Mouse (Mus musculus) intestine, embryonic 14.5 days (tissue): ENCODE measurements around the gene Gtf2h5. TPM values are rescaled to one million over a fixed set of nuclear protein-coding genes. Genes with fewer than 3 reads are reported as not detected.
A peak's percentile ranks its signal among the peaks of the same experiment; 100 is the strongest.

Experiments used
- ATAC-seq: fragments of 200-750 bp; cut with Nextera tagmentation; replicated peaks from 2 replicates; pipeline ENCODE4 v1.8.0; 2017; ENCODE audit warnings: low read depth, moderate number of reproducible peaks, moderate TSS enrichment, moderate library complexity; ENCODE audit not compliant: low FRiP score, low TSS enrichment
- DNase-seq: peaks from one replicate; pipeline ENCODE4 v3.0.0-alpha.2; 2018; ENCODE audit warnings: low spot score
- H3K27ac ChIP-seq: fragments of 300-500 bp; sonication (generic); 2 replicates; pipeline ENCODE4 v1.5.1; 2014; ENCODE audit warnings: low read depth, mild to moderate bottlenecking, control low read depth
- H3K27me3 ChIP-seq: fragments of 300-500 bp; sonication (generic); replicated peaks from 2 replicates; pipeline ENCODE4 v1.6.1; 2014; ENCODE audit warnings: low read length, control low read depth; ENCODE audit not compliant: control insufficient read depth, insufficient read depth
- H3K36me3 ChIP-seq: fragments of 300-500 bp; sonication (generic); 2 replicates; pipeline ENCODE4 v1.6.1; 2014; ENCODE audit warnings: low read length, control low read depth; ENCODE audit not compliant: control insufficient read depth, insufficient read depth
- H3K4me1 ChIP-seq: fragments of 300-500 bp; sonication (generic); replicated peaks from 2 replicates; pipeline ENCODE4 v1.6.1; 2014; ENCODE audit warnings: low read length, control low read depth, mixed read lengths; ENCODE audit not compliant: control insufficient read depth, insufficient read depth
- H3K4me2 ChIP-seq: fragments of 300-500 bp; sonication (generic); 2 replicates; pipeline ENCODE4 v1.6.1; 2014; ENCODE audit warnings: low read length
- H3K4me3 ChIP-seq: fragments of 300-500 bp; sonication (generic); 2 replicates; pipeline ENCODE4 v1.5.1; 2014; ENCODE audit warnings: low read depth, low read length, control low read depth, mixed read lengths
- H3K9ac ChIP-seq: fragments of 300-500 bp; sonication (generic); 2 replicates; pipeline ENCODE4 v1.6.1; 2014; ENCODE audit warnings: mild to moderate bottlenecking, low read length
- H3K9me3 ChIP-seq: fragments of 300-500 bp; sonication (generic); 2 replicates; pipeline ENCODE4 v1.6.1; 2016; ENCODE audit warnings: low read length, control low read depth; ENCODE audit not compliant: control insufficient read depth
- WGBS: fragments of 180-500 bp; shearing (Covaris S2); extraction: QIAGEN DNeasy Blood & Tissue Kit; methylation state at CpG from one replicate; pipeline ENCODE4 v1.1.7; 2014; 5-methylcytosine and 5-hydroxymethylcytosine counted together
- polyA plus RNA-seq: library from polyadenylated mRNA; unstranded; fragments of >200 nt; fragmentation: Nextera tagmentation; extraction: Ambion mirVana; gene quantifications from 2 replicates; pipeline ENCODE4 v1.2.1, GENCODE M21; 2014

Gtf2h5 gene
- polyA plus RNA-seq: 154 and 161 TPM in 2 replicates

- H3K27me3 ChIP-seq: no peaks in the 10 kb centered on the region
- peak within 1 kb of the TSS; percentile 83 for H3K9ac ChIP-seq
- ATAC-seq: peak; percentile 98
- H3K4me1 ChIP-seq: peaks cover 9% of the 10 kb centered on the region; the same call in 1 of the 2 replicates
- H3K9me3 ChIP-seq: no peaks in the 10 kb centered on the region
- H3K4me3 ChIP-seq: peak within 1 kb of the TSS; percentile 84
- peak; percentile 98 for DNase-seq
- peak within 1 kb of the TSS; percentile 79 for H3K27ac ChIP-seq
- under 1% methylated on average over 70 of the region's 70 CpGs for WGBS
- H3K4me2 ChIP-seq: peak within 1 kb of the TSS; percentile 85
- H3K36me3 ChIP-seq: peaks cover 18% of the 10 kb centered on the region
These were observed at the start of gene Gtf2h5, which contains the start of gene Serac1 for GRCm38 (mm10) chr17:6079287-6080122. Gtf2h5 (plus strand) TSS chr17:6079786. Serac1 (minus strand) TSS chr17:6079741.

GRCm38 (mm10) chr17:6035661-6036060 lies 43.9 kb upstream of the Gtf2h5 start:
- H3K4me2 ChIP-seq: no peak overlapping the region
- H3K36me3 ChIP-seq: peaks cover 47% of the 10 kb centered on the region
- H3K27ac ChIP-seq: no peak overlapping the region
- no peaks in the 10 kb centered on the region for H3K27me3 ChIP-seq
- no peak overlapping the region for H3K9ac ChIP-seq
- no peak for DNase-seq
- H3K9me3 ChIP-seq: no peaks in the 10 kb centered on the region
- WGBS: 65% methylated on average over 8 of the region's 8 CpGs
- no peak for ATAC-seq
- no peak overlapping the region for H3K4me3 ChIP-seq
- H3K4me1 ChIP-seq: no peaks in the 10 kb centered on the region

- Histone ChIP-seq H3K9me3 (no peaks in the 10 kb centered on the region), H3K4me2 (no peak overlapping the region), H3K9ac (no peak overlapping the region), H3K27me3 (no peaks in the 10 kb centered on the region), H3K27ac (peak overlapping the region; percentile 44; the same call in 1 of the 2 replicates), H3K36me3 (peaks cover 52% of the 10 kb centered on the region), H3K4me1 (no peaks in the 10 kb centered on the region), H3K4me3 (no peak overlapping the region)
- DNase-seq (no peak), ATAC-seq (peak; percentile 61)
- WGBS: 71% methylated on average over 8 of the region's 8 CpGs
These were observed 43.1 kb upstream of the Gtf2h5 start for GRCm38 (mm10) chr17:6036458-6036857.

- Histone ChIP-seq H3K27ac (no peak overlapping the region), H3K27me3 (no peaks in the 10 kb centered on the region), H3K36me3 (peaks cover 53% of the 10 kb centered on the region), H3K4me2 (no peak overlapping the region), H3K4me1 (no peaks in the 10 kb centered on the region), H3K9ac (no peak overlapping the region), H3K4me3 (no peak overlapping the region), H3K9me3 (no peaks in the 10 kb centered on the region)
- DNase-seq: no peak
- no peak for ATAC-seq
- 90% methylated on average over 11 of the region's 11 CpGs for WGBS
These were observed 42.7 kb upstream of the Gtf2h5 start for GRCm38 (mm10) chr17:6036872-6037271.

GRCm38 (mm10) chr17:6037507-6037906 lies 42.1 kb upstream of the Gtf2h5 start:
- DNase-seq: no peak
- ATAC-seq: no peak
- Histone ChIP-seq H3K9ac (no peak overlapping the region), H3K4me1 (no peaks in the 10 kb centered on the region), H3K27me3 (no peaks in the 10 kb centered on the region), H3K4me3 (no peak overlapping the region), H3K9me3 (no peaks in the 10 kb centered on the region), H3K27ac (no peak overlapping the region), H3K4me2 (no peak overlapping the region), H3K36me3 (peaks cover 59% of the 10 kb centered on the region)
- 86% methylated on average over 10 of the region's 10 CpGs for WGBS

GRCm38 (mm10) chr17:6052801-6053200 lies 26.8 kb upstream of the Gtf2h5 start:
- Histone ChIP-seq H3K36me3 (peaks cover 19% of the 10 kb centered on the region; the same call in 1 of the 2 replicates), H3K4me2 (no peak overlapping the region), H3K4me1 (no peaks in the 10 kb centered on the region), H3K27ac (no peak overlapping the region), H3K9ac (no peak overlapping the region), H3K27me3 (no peaks in the 10 kb centered on the region), H3K4me3 (no peak overlapping the region), H3K9me3 (no peaks in the 10 kb centered on the region)
- 82% methylated on average over 4 of the region's 4 CpGs for WGBS
- ATAC-seq: no peak
- no peak for DNase-seq

- Histone ChIP-seq H3K36me3 (peaks cover 18% of the 10 kb centered on the region; the same call in 1 of the 2 replicates), H3K9me3 (no peaks in the 10 kb centered on the region), H3K4me2 (no peak overlapping the region), H3K4me3 (no peak overlapping the region), H3K27ac (no peak overlapping the region), H3K27me3 (no peaks in the 10 kb centered on the region), H3K4me1 (no peaks in the 10 kb centered on the region), H3K9ac (no peak overlapping the region)
- ATAC-seq (no peak), DNase-seq (peak; percentile 85)
- WGBS: 23% methylated on average over 5 of the region's 5 CpGs
These were observed 24.6 kb upstream of the Gtf2h5 start for GRCm38 (mm10) chr17:6054934-6055355.

GRCm38 (mm10) chr17:6062793-6063192 lies 16.8 kb upstream of the Gtf2h5 start:
- Histone ChIP-seq H3K4me3 (no peak overlapping the region), H3K27ac (no peak overlapping the region), H3K4me2 (no peak overlapping the region), H3K4me1 (no peaks in the 10 kb centered on the region), H3K36me3 (peaks cover 14% of the 10 kb centered on the region), H3K9me3 (no peaks in the 10 kb centered on the region), H3K27me3 (no peaks in the 10 kb centered on the region), H3K9ac (no peak overlapping the region)
- ATAC-seq (no peak), DNase-seq (no peak)
- 79% methylated on average over 8 of the region's 8 CpGs for WGBS
